Mouse (Mus musculus): Measurements from ENCODE around the gene Actbl2. TPM values are rescaled to one million over a fixed set of nuclear protein-coding genes. Genes with fewer than 3 reads are reported as not detected.

Gene Actbl2
- polyA plus RNA-seq, 1 experiment from 2014 or later = not detected

- Histone ChIP-seq H3K9me3 (ENCODE audit: control insufficient read depth, low read length) (no peaks in the 10 kb centered on the region), H3K27ac (ENCODE audit: low read depth, low read length) (peak overlapping the region; percentile 53), H3K27me3 (ENCODE audit: control insufficient read depth, insufficient read depth, low read length) (no peaks in the 10 kb centered on the region), H3K4me1 (ENCODE audit: control insufficient read depth, insufficient read depth, low read length) (no peaks in the 10 kb centered on the region), H3K4me3 (ENCODE audit: low read length) (no peak overlapping the region), H3K4me2 (replicated peaks; ENCODE audit: low read depth, low read length) (no peak overlapping the region), H3K36me3 (ENCODE audit: control insufficient read depth, insufficient read depth, low read length) (no peaks in the 10 kb centered on the region), H3K9ac (ENCODE audit: low read depth, low read length) (no peak overlapping the region)
- ATAC-seq (ENCODE audit: low FRiP score, low TSS enrichment) = peak; percentile 68; the same call in 1 of the 2 replicates
- 44% methylated on average over 7 of the region's 7 CpGs for WGBS
Observed at GRCm38 (mm10) chr13:111291958-111292493, 37.2 kb downstream of the Actbl2 start.

- no peak overlapping the region for H3K4me3 ChIP-seq (ENCODE audit: low read length)
- H3K9ac ChIP-seq (ENCODE audit: low read depth, low read length) = no peak overlapping the region
- no peaks in the 10 kb centered on the region for H3K4me1 ChIP-seq (ENCODE audit: control insufficient read depth, insufficient read depth, low read length)
- H3K9me3 ChIP-seq (ENCODE audit: control insufficient read depth, low read length) = no peaks in the 10 kb centered on the region
- no peaks in the 10 kb centered on the region for H3K36me3 ChIP-seq (ENCODE audit: control insufficient read depth, insufficient read depth, low read length)
- H3K4me2 ChIP-seq (replicated peaks; ENCODE audit: low read depth, low read length) = no peak overlapping the region
- H3K27me3 ChIP-seq (ENCODE audit: control insufficient read depth, insufficient read depth, low read length) = no peaks in the 10 kb centered on the region
- no peak overlapping the region for H3K27ac ChIP-seq (ENCODE audit: low read depth, low read length)
- WGBS = 77% methylated on average over 2 of the region's 2 CpGs
- ATAC-seq (ENCODE audit: low FRiP score, low TSS enrichment) = no peak
Observed at GRCm38 (mm10) chr13:111293478-111293877, 38.7 kb downstream of the Actbl2 start.

GRCm38 (mm10) chr13:111294965-111295494 is 40.2 kb downstream of the Actbl2 start:
- H3K36me3 ChIP-seq (ENCODE audit: control insufficient read depth, insufficient read depth, low read length) = no peaks in the 10 kb centered on the region
- H3K9me3 ChIP-seq (ENCODE audit: control insufficient read depth, low read length) = no peaks in the 10 kb centered on the region
- H3K4me2 ChIP-seq (replicated peaks; ENCODE audit: low read depth, low read length) = no peak overlapping the region
- no peaks in the 10 kb centered on the region for H3K4me1 ChIP-seq (ENCODE audit: control insufficient read depth, insufficient read depth, low read length)
- H3K27ac ChIP-seq (ENCODE audit: low read depth, low read length) = no peak overlapping the region
- H3K9ac ChIP-seq (ENCODE audit: low read depth, low read length) = no peak overlapping the region
- WGBS = 63% methylated on average over 4 of the region's 4 CpGs
- no peaks in the 10 kb centered on the region for H3K27me3 ChIP-seq (ENCODE audit: control insufficient read depth, insufficient read depth, low read length)
- ATAC-seq (ENCODE audit: low FRiP score, low TSS enrichment) = no peak
- no peak overlapping the region for H3K4me3 ChIP-seq (ENCODE audit: low read length)

GRCm38 (mm10) chr13:111296029-111296428 is 41.2 kb downstream of the Actbl2 start:
- Histone ChIP-seq H3K4me3 (ENCODE audit: low read length) (no peak overlapping the region), H3K4me2 (replicated peaks; ENCODE audit: low read depth, low read length) (no peak overlapping the region), H3K4me1 (ENCODE audit: control insufficient read depth, insufficient read depth, low read length) (no peaks in the 10 kb centered on the region), H3K9me3 (ENCODE audit: control insufficient read depth, low read length) (no peaks in the 10 kb centered on the region), H3K36me3 (ENCODE audit: control insufficient read depth, insufficient read depth, low read length) (no peaks in the 10 kb centered on the region), H3K27ac (ENCODE audit: low read depth, low read length) (no peak overlapping the region), H3K27me3 (ENCODE audit: control insufficient read depth, insufficient read depth, low read length) (no peaks in the 10 kb centered on the region), H3K9ac (ENCODE audit: low read depth, low read length) (no peak overlapping the region)
- no peak for ATAC-seq (ENCODE audit: low FRiP score, low TSS enrichment)
- WGBS = 75% methylated on average over 5 of the region's 5 CpGs

- Histone ChIP-seq H3K27ac (ENCODE audit: low read depth, low read length) (no peak overlapping the region), H3K9me3 (ENCODE audit: control insufficient read depth, low read length) (no peaks in the 10 kb centered on the region), H3K27me3 (ENCODE audit: control insufficient read depth, insufficient read depth, low read length) (no peaks in the 10 kb centered on the region), H3K9ac (ENCODE audit: low read depth, low read length) (no peak overlapping the region), H3K36me3 (ENCODE audit: control insufficient read depth, insufficient read depth, low read length) (no peaks in the 10 kb centered on the region), H3K4me3 (ENCODE audit: low read length) (no peak overlapping the region), H3K4me2 (replicated peaks; ENCODE audit: low read depth, low read length) (no peak overlapping the region), H3K4me1 (ENCODE audit: control insufficient read depth, insufficient read depth, low read length) (0 out of 2 replicates have a peak, but pooled peaks cover 3% of the 10 kb centered on the region)
- ATAC-seq (ENCODE audit: low FRiP score, low TSS enrichment) = no peak
- 88% methylated on average over 6 of the region's 6 CpGs for WGBS
Observed at GRCm38 (mm10) chr13:111297614-111298013, 42.8 kb downstream of the Actbl2 start.

- Histone ChIP-seq H3K9me3 (ENCODE audit: control insufficient read depth, low read length) (no peaks in the 10 kb centered on the region), H3K4me1 (ENCODE audit: control insufficient read depth, insufficient read depth, low read length) (0 out of 2 replicates have a peak, but pooled peaks cover 3% of the 10 kb centered on the region), H3K27ac (ENCODE audit: low read depth, low read length) (no peak overlapping the region), H3K4me3 (ENCODE audit: low read length) (no peak overlapping the region), H3K36me3 (ENCODE audit: control insufficient read depth, insufficient read depth, low read length) (no peaks in the 10 kb centered on the region), H3K4me2 (replicated peaks; ENCODE audit: low read depth, low read length) (no peak overlapping the region), H3K27me3 (ENCODE audit: control insufficient read depth, insufficient read depth, low read length) (no peaks in the 10 kb centered on the region), H3K9ac (ENCODE audit: low read depth, low read length) (no peak overlapping the region)
- no peak for ATAC-seq (ENCODE audit: low FRiP score, low TSS enrichment)
- 88% methylated on average over 8 of the region's 8 CpGs for WGBS
Observed at GRCm38 (mm10) chr13:111299145-111299713, 44.4 kb downstream of the Actbl2 start.

GRCm38 (mm10) chr13:111300846-111301245 is 46.0 kb downstream of the Actbl2 start:
- 87% methylated on average over 3 of the region's 3 CpGs for WGBS
- no peaks in the 10 kb centered on the region for H3K9me3 ChIP-seq (ENCODE audit: control insufficient read depth, low read length)
- H3K4me1 ChIP-seq (ENCODE audit: control insufficient read depth, insufficient read depth, low read length) = 0 out of 2 replicates have a peak, but pooled peaks cover 3% of the 10 kb centered on the region
- H3K36me3 ChIP-seq (ENCODE audit: control insufficient read depth, insufficient read depth, low read length) = no peaks in the 10 kb centered on the region
- H3K27ac ChIP-seq (ENCODE audit: low read depth, low read length) = no peak overlapping the region
- no peak overlapping the region for H3K9ac ChIP-seq (ENCODE audit: low read depth, low read length)
- no peak overlapping the region for H3K4me3 ChIP-seq (ENCODE audit: low read length)
- H3K27me3 ChIP-seq (ENCODE audit: control insufficient read depth, insufficient read depth, low read length) = no peaks in the 10 kb centered on the region
- ATAC-seq (ENCODE audit: low FRiP score, low TSS enrichment) = no peak
- no peak overlapping the region for H3K4me2 ChIP-seq (replicated peaks; ENCODE audit: low read depth, low read length)

GRCm38 (mm10) chr13:111301431-111301830 is 46.6 kb downstream of the Actbl2 start:
- Histone ChIP-seq H3K36me3 (ENCODE audit: control insufficient read depth, insufficient read depth, low read length) (no peaks in the 10 kb centered on the region), H3K4me1 (ENCODE audit: control insufficient read depth, insufficient read depth, low read length) (0 out of 2 replicates have a peak, but pooled peaks cover 3% of the 10 kb centered on the region), H3K9ac (ENCODE audit: low read depth, low read length) (no peak overlapping the region), H3K4me3 (ENCODE audit: low read length) (no peak overlapping the region), H3K9me3 (ENCODE audit: control insufficient read depth, low read length) (no peaks in the 10 kb centered on the region), H3K27ac (ENCODE audit: low read depth, low read length) (no peak overlapping the region), H3K27me3 (ENCODE audit: control insufficient read depth, insufficient read depth, low read length) (no peaks in the 10 kb centered on the region), H3K4me2 (replicated peaks; ENCODE audit: low read depth, low read length) (no peak overlapping the region)
- 56% methylated on average over 2 of the region's 2 CpGs for WGBS
- no peak for ATAC-seq (ENCODE audit: low FRiP score, low TSS enrichment)

- H3K4me3 ChIP-seq (ENCODE audit: low read length) = no peak overlapping the region
- no peak for ATAC-seq (ENCODE audit: low FRiP score, low TSS enrichment)
- no peaks in the 10 kb centered on the region for H3K36me3 ChIP-seq (ENCODE audit: control insufficient read depth, insufficient read depth, low read length)
- H3K4me2 ChIP-seq (replicated peaks; ENCODE audit: low read depth, low read length) = no peak overlapping the region
- H3K27me3 ChIP-seq (ENCODE audit: control insufficient read depth, insufficient read depth, low read length) = no peaks in the 10 kb centered on the region
- 79% methylated on average over 2 of the region's 2 CpGs for WGBS
- H3K9ac ChIP-seq (ENCODE audit: low read depth, low read length) = no peak overlapping the region
- no peak overlapping the region for H3K27ac ChIP-seq (ENCODE audit: low read depth, low read length)
- 0 out of 2 replicates have a peak, but pooled peaks cover 3% of the 10 kb centered on the region for H3K4me1 ChIP-seq (ENCODE audit: control insufficient read depth, insufficient read depth, low read length)
- no peaks in the 10 kb centered on the region for H3K9me3 ChIP-seq (ENCODE audit: control insufficient read depth, low read length)
Observed at GRCm38 (mm10) chr13:111304194-111304593, 49.4 kb downstream of the Actbl2 start.

All from kidney, embryonic 14.5 days (tissue).